Mouse (Mus musculus) intestine, embryonic 14.5 days (tissue): ENCODE measurements around the gene Tubb4a. TPM values are rescaled to one million over a fixed set of nuclear protein-coding genes. Genes with fewer than 3 reads are reported as not detected.
"Not testable (repeated sequence)": the region's sequence is repeated elsewhere in the genome, so short reads cannot be mapped to it uniquely, and the experiment has no call there.

Experiments used
- ATAC-seq: fragments of 200-750 bp; cut with Nextera tagmentation; replicated peaks from 2 replicates; pipeline ENCODE4 v1.8.0; 2017; ENCODE audit warnings: low read depth, moderate number of reproducible peaks, moderate TSS enrichment, moderate library complexity; ENCODE audit not compliant: low FRiP score, low TSS enrichment
- DNase-seq: peaks from one replicate; pipeline ENCODE4 v3.0.0-alpha.2; 2018; ENCODE audit warnings: low spot score
- H3K27ac ChIP-seq: fragments of 300-500 bp; sonication (generic); 2 replicates; pipeline ENCODE4 v1.5.1; 2014; ENCODE audit warnings: low read depth, mild to moderate bottlenecking, control low read depth
- H3K27me3 ChIP-seq: fragments of 300-500 bp; sonication (generic); replicated peaks from 2 replicates; pipeline ENCODE4 v1.6.1; 2014; ENCODE audit warnings: low read length, control low read depth; ENCODE audit not compliant: control insufficient read depth, insufficient read depth
- H3K36me3 ChIP-seq: fragments of 300-500 bp; sonication (generic); 2 replicates; pipeline ENCODE4 v1.6.1; 2014; ENCODE audit warnings: low read length, control low read depth; ENCODE audit not compliant: control insufficient read depth, insufficient read depth
- H3K4me1 ChIP-seq: fragments of 300-500 bp; sonication (generic); replicated peaks from 2 replicates; pipeline ENCODE4 v1.6.1; 2014; ENCODE audit warnings: low read length, control low read depth, mixed read lengths; ENCODE audit not compliant: control insufficient read depth, insufficient read depth
- H3K4me2 ChIP-seq: fragments of 300-500 bp; sonication (generic); 2 replicates; pipeline ENCODE4 v1.6.1; 2014; ENCODE audit warnings: low read length
- H3K4me3 ChIP-seq: fragments of 300-500 bp; sonication (generic); 2 replicates; pipeline ENCODE4 v1.5.1; 2014; ENCODE audit warnings: low read depth, low read length, control low read depth, mixed read lengths
- H3K9ac ChIP-seq: fragments of 300-500 bp; sonication (generic); 2 replicates; pipeline ENCODE4 v1.6.1; 2014; ENCODE audit warnings: mild to moderate bottlenecking, low read length
- H3K9me3 ChIP-seq: fragments of 300-500 bp; sonication (generic); 2 replicates; pipeline ENCODE4 v1.6.1; 2016; ENCODE audit warnings: low read length, control low read depth; ENCODE audit not compliant: control insufficient read depth
- WGBS: fragments of 180-500 bp; shearing (Covaris S2); extraction: QIAGEN DNeasy Blood & Tissue Kit; methylation state at CpG from one replicate; pipeline ENCODE4 v1.1.7; 2014; 5-methylcytosine and 5-hydroxymethylcytosine counted together
- polyA plus RNA-seq: library from polyadenylated mRNA; unstranded; fragments of >200 nt; fragmentation: Nextera tagmentation; extraction: Ambion mirVana; gene quantifications from 2 replicates; pipeline ENCODE4 v1.2.1, GENCODE M21; 2014

Gene Tubb4a
- polyA plus RNA-seq, 1 experiment from 2014 or later = 36.4 TPM

GRCm38 (mm10) chr17:57058891-57059485 is 28.6 kb downstream of the Tubb4a start, which contains the start of gene Crb3:
Gene Crb3 (plus strand): TSS chr17:57059105.
- 1% methylated on average over 20 of the region's 22 CpGs for WGBS
- Histone ChIP-seq H3K36me3 (peaks cover 10% of the 10 kb centered on the region), H3K27ac (no peak within 1 kb of the TSS; the same call in 1 of the 2 replicates), H3K27me3 (peaks cover 25% of the 10 kb centered on the region), H3K4me1 (peaks cover 8% of the 10 kb centered on the region; the same call in 1 of the 2 replicates), H3K9ac (peak within 1 kb of the TSS; percentile 55), H3K4me3 (peak within 1 kb of the TSS; percentile 70), H3K4me2 (peak within 1 kb of the TSS; percentile 81), H3K9me3 (no peaks in the 10 kb centered on the region)
- ATAC-seq (no peak), DNase-seq (no peak)

GRCm38 (mm10) chr17:57056246-57056645 is 31.3 kb downstream of the Tubb4a start:
- H3K27me3 ChIP-seq = peaks cover 3% of the 10 kb centered on the region
- no peak overlapping the region for H3K4me3 ChIP-seq
- 83% methylated on average over 3 of the region's 3 CpGs for WGBS
- H3K4me2 ChIP-seq = no peak overlapping the region
- H3K4me1 ChIP-seq = no peaks in the 10 kb centered on the region; the same call in 1 of the 2 replicates
- no peak for DNase-seq
- H3K9me3 ChIP-seq = no peaks in the 10 kb centered on the region
- no peak overlapping the region for H3K27ac ChIP-seq
- ATAC-seq = no peak
- H3K36me3 ChIP-seq = peaks cover 28% of the 10 kb centered on the region
- H3K9ac ChIP-seq = no peak overlapping the region

GRCm38 (mm10) chr17:57051679-57052078 is 35.9 kb downstream of the Tubb4a start:
- not testable (repeated sequence) for H3K9me3 ChIP-seq, H3K27ac ChIP-seq, H3K27me3 ChIP-seq, H3K4me3 ChIP-seq, ATAC-seq, H3K4me1 ChIP-seq, DNase-seq, H3K4me2 ChIP-seq, H3K9ac ChIP-seq
- WGBS = 84% methylated on average over 4 of the region's 4 CpGs
- peaks cover 37% of the 10 kb centered on the region for H3K36me3 ChIP-seq

DNA sequence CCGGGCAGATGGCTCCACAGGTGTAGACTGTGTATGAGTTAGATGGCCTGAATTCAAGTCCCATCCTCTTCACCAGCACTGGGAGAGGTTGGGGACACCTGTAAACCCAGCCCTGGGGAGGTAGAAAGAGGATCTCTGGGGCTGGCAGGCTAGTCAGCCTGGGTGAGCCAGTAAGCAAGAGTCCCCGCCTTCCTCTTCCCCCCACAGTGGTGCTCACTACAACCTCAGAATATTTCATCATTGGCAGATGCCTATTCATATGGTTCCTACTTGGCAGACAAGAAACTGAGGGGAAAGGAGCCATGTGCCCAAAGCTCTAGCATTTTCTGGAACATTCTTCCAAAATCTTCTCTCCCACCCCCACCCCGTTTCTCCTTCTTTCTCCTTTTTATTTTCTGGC is 38.8 kb downstream of the Tubb4a start:
- Histone ChIP-seq H3K4me1 (no peaks in the 10 kb centered on the region), H3K9me3 (no peaks in the 10 kb centered on the region), H3K4me2 (no peak overlapping the region), H3K4me3 (no peak overlapping the region), H3K9ac (no peak overlapping the region), H3K27ac (no peak overlapping the region), H3K27me3 (no peaks in the 10 kb centered on the region), H3K36me3 (peaks cover 32% of the 10 kb centered on the region)
- DNase-seq (no peak), ATAC-seq (no peak)
- 96% methylated on average over 3 of the region's 3 CpGs for WGBS

DNA sequence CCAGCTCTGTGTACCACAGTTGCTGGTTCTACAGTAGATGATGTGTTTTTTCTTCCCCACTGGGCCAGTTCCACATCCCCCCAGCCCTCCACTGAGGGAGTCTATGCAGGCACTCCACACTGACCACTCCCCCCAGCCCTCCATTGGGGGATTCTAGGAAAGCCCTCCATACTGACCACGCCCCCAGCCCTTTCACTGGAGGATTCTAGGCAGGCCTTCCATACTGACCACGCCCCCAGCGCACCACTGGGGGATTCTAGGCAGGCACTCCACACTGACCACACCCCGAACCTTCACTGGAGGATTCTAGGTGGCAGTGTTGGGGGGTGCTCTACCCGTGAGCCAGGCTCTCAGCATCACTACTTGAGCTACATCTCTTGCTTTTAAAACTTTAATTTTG is 40.2 kb downstream of the Tubb4a start:
- Histone ChIP-seq H3K9me3 (no peaks in the 10 kb centered on the region), H3K36me3 (peaks cover 18% of the 10 kb centered on the region), H3K4me2 (no peak overlapping the region), H3K9ac (no peak overlapping the region), H3K4me3 (no peak overlapping the region), H3K4me1 (no peaks in the 10 kb centered on the region), H3K27ac (no peak overlapping the region), H3K27me3 (no peaks in the 10 kb centered on the region)
- no peak for DNase-seq
- 27% methylated on average over 5 of the region's 5 CpGs for WGBS
- peak; percentile 38; the same call in 1 of the 2 replicates for ATAC-seq

GRCm38 (mm10) chr17:57041554-57041953 is 46.0 kb downstream of the Tubb4a start, which contains the start of gene Slc25a41:
Gene Slc25a41 (minus strand): TSS chr17:57041654.
- Histone ChIP-seq H3K27ac (no peak within 1 kb of the TSS), H3K27me3 (peaks cover 12% of the 10 kb centered on the region; the same call in 1 of the 2 replicates), H3K9ac (no peak within 1 kb of the TSS), H3K36me3 (0 out of 2 replicates have a peak, but pooled peaks cover 6% of the 10 kb centered on the region), H3K4me3 (no peak within 1 kb of the TSS), H3K4me2 (no peak within 1 kb of the TSS), H3K4me1 (no peaks in the 10 kb centered on the region), H3K9me3 (no peaks in the 10 kb centered on the region)
- no peak for DNase-seq
- no peak for ATAC-seq
- 73% methylated on average over 8 of the region's 8 CpGs for WGBS

DNA sequence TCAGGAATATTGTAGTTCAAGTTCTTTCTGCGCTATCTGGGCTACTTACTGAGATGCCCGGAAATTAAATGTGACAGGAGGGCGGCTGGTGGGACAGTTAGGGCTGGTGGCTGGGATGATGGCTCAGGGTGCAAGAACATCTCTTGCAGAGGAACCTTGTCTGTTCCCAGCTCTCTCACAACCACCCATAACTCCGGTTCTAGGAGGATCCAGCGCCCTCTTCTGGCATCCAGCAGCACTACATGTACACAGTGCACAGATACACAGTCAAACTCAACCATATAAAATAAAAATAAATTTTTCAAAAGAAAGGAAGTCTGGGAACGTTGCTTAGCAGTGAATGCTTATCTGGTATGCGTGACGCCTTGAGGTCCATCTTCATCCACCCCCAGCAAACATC is 48.6 kb downstream of the Tubb4a start:
- no peak overlapping the region for H3K4me3 ChIP-seq
- H3K27ac ChIP-seq = no peak overlapping the region
- H3K27me3 ChIP-seq = peaks cover 12% of the 10 kb centered on the region; the same call in 1 of the 2 replicates
- no peak for DNase-seq
- 35% methylated on average over 8 of the region's 8 CpGs for WGBS
- H3K9ac ChIP-seq = no peak overlapping the region
- no peaks in the 10 kb centered on the region for H3K4me1 ChIP-seq
- no peaks in the 10 kb centered on the region for H3K36me3 ChIP-seq
- ATAC-seq = no peak
- no peaks in the 10 kb centered on the region for H3K9me3 ChIP-seq
- no peak overlapping the region for H3K4me2 ChIP-seq

DNA sequence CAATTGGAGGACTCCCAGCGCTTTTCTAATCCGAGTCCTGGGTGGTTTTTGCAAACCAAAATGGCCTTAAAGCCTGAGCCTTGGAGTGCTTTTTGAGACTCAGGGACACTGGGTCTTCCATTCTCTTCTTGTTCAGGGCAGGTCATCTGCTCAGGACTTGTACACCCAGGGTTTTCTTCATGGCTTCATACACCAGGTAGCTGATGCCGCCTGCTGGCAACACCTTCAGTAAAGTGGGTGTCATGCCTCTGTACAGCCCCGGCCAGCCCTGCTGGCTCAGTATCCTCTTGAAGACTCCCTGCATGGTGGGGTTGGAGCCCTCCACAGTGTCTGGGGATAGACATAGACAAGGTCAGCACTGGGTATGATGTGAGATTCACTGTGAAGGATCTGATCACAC is 54.7 kb downstream of the Tubb4a start:
- Histone ChIP-seq H3K27me3 (no peaks in the 10 kb centered on the region), H3K4me1 (peaks cover 13% of the 10 kb centered on the region), H3K9me3 (no peaks in the 10 kb centered on the region), H3K36me3 (peaks cover 13% of the 10 kb centered on the region), H3K4me3 (no peak overlapping the region), H3K4me2 (peak overlapping the region; percentile 65; the same call in 1 of the 2 replicates), H3K27ac (no peak overlapping the region), H3K9ac (no peak overlapping the region)
- WGBS = 88% methylated on average over 4 of the region's 4 CpGs
- DNase-seq (no peak), ATAC-seq (no peak)
